Mouse (Mus musculus) lung, postnatal 36 days (tissue): Measurements from ENCODE around the gene Herpud1.

Source experiments
- DNase-seq: peaks from one replicate; pipeline ENCODE4 v3.0.0; 2022; ENCODE audit warnings: mixed read lengths

Herpud1 gene

GRCm38 (mm10) chr8:94412518-94412917 lies 26.3 kb downstream of the Herpud1 start:
- DNase-seq, result no peak

- no peak for DNase-seq
These were observed 27.3 kb downstream of the Herpud1 start for GRCm38 (mm10) chr8:94413509-94413908.

- no peak for DNase-seq
These were observed 29.0 kb downstream of the Herpud1 start for GRCm38 (mm10) chr8:94415218-94415617.

- no peak for DNase-seq
These were observed 31.8 kb downstream of the Herpud1 start for GRCm38 (mm10) chr8:94418017-94418416.

- no peak for DNase-seq
These were observed 36.0 kb downstream of the Herpud1 start for GRCm38 (mm10) chr8:94422270-94422669.

GRCm38 (mm10) chr8:94427953-94428352 lies 41.7 kb downstream of the Herpud1 start:
- peak; percentile 60 for DNase-seq

GRCm38 (mm10) chr8:94428420-94428819 lies 42.2 kb downstream of the Herpud1 start:
- no peak for DNase-seq

- no peak for DNase-seq
These were observed 43.1 kb downstream of the Herpud1 start for GRCm38 (mm10) chr8:94429376-94429775.

- DNase-seq, result no peak
These were observed 46.0 kb downstream of the Herpud1 start for GRCm38 (mm10) chr8:94432212-94432611.

- peak; percentile 89 for DNase-seq
These were observed 47.8 kb downstream of the Herpud1 start, which contains the start of gene Nlrc5 for GRCm38 (mm10) chr8:94433981-94434466. Gene Nlrc5 (plus strand): TSS chr8:94434356.

GRCm38 (mm10) chr8:94434958-94435357 lies 48.7 kb downstream of the Herpud1 start:
- DNase-seq, result no peak

- no peak for DNase-seq
These were observed 49.3 kb downstream of the Herpud1 start for GRCm38 (mm10) chr8:94435397-94436111.

- DNase-seq, result no peak
These were observed 49.9 kb downstream of the Herpud1 start for GRCm38 (mm10) chr8:94436112-94436572.

- no peak for DNase-seq
These were observed 50.7 kb downstream of the Herpud1 start for GRCm38 (mm10) chr8:94436900-94437299.

GRCm38 (mm10) chr8:94438659-94439058 lies 52.4 kb downstream of the Herpud1 start:
- DNase-seq, result no peak

- no peak for DNase-seq
These were observed 53.5 kb downstream of the Herpud1 start for GRCm38 (mm10) chr8:94439691-94440090.

- no peak for DNase-seq
These were observed 54.2 kb downstream of the Herpud1 start for GRCm38 (mm10) chr8:94440389-94440788.

GRCm38 (mm10) chr8:94441686-94442085 lies 55.4 kb downstream of the Herpud1 start:
- no peak for DNase-seq

- DNase-seq, result peak; percentile 34
These were observed 56.9 kb downstream of the Herpud1 start for GRCm38 (mm10) chr8:94443153-94443552.

GRCm38 (mm10) chr8:94444480-94444879 lies 58.2 kb downstream of the Herpud1 start:
- no peak for DNase-seq
